Mouse (Mus musculus): ENCODE data around the gene Rdh16f1. TPM values are rescaled to one million over a fixed set of nuclear protein-coding genes. Genes with fewer than 3 reads are reported as not detected.
"Not testable (repeated sequence)": the region's sequence is repeated elsewhere in the genome, so short reads cannot be mapped to it uniquely, and the experiment has no call there.

The Rdh16f1 gene
- polyA plus RNA-seq, 1 experiment from 2014 or later: not detected

DNA sequence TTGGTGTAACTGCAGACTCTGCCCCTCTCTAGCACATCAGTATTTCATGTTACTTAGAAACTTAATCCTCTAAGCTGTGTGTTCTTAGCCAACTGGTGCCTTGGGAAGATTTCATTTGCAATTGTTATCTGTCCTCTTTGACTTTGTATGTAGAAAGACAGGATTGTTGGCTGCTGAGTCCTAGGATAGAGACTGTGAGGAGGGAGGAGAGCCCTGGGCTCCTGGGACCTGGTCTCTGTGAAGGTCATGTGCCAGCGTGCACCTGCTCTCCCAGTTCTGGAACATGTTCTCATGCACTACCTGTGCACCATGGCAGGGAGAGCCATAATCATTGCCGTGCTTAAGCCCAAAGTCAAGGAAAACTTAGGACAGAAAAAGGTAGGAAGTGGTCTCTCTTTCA is 42.0 kb downstream of the Rdh16f1 start:
- 95% methylated on average over 2 of the region's 2 CpGs for WGBS
- H3K9ac ChIP-seq: no peak overlapping the region
- no peak overlapping the region for H3K4me2 ChIP-seq
- no peak overlapping the region for H3K27ac ChIP-seq (replicated peaks)
- no peak for ATAC-seq (ENCODE audit: low FRiP score, low read depth)
- no peaks in the 10 kb centered on the region for H3K4me1 ChIP-seq (replicated peaks)
- no peaks in the 10 kb centered on the region for H3K27me3 ChIP-seq
- no peak overlapping the region for H3K4me3 ChIP-seq
- H3K9me3 ChIP-seq: no peaks in the 10 kb centered on the region
- H3K36me3 ChIP-seq: no peaks in the 10 kb centered on the region

GRCm38 (mm10) chr10:127802236-127802635 is 42.6 kb downstream of the Rdh16f1 start:
- ATAC-seq (ENCODE audit: low FRiP score, low read depth): no peak
- Histone ChIP-seq H3K4me3 (no peak overlapping the region), H3K36me3 (no peaks in the 10 kb centered on the region), H3K4me1 (replicated peaks) (no peaks in the 10 kb centered on the region), H3K27me3 (no peaks in the 10 kb centered on the region), H3K27ac (replicated peaks) (no peak overlapping the region), H3K9me3 (no peaks in the 10 kb centered on the region), H3K4me2 (no peak overlapping the region), H3K9ac (no peak overlapping the region)
- 81% methylated on average over 5 of the region's 5 CpGs for WGBS

- H3K4me1 ChIP-seq (replicated peaks): no peaks in the 10 kb centered on the region
- H3K27ac ChIP-seq (replicated peaks): no peak overlapping the region
- H3K9me3 ChIP-seq: no peaks in the 10 kb centered on the region
- H3K36me3 ChIP-seq: no peaks in the 10 kb centered on the region
- H3K27me3 ChIP-seq: no peaks in the 10 kb centered on the region
- H3K9ac ChIP-seq: no peak overlapping the region
- no peak overlapping the region for H3K4me3 ChIP-seq
- no peak overlapping the region for H3K4me2 ChIP-seq
- WGBS: 57% methylated on average over 7 of the region's 7 CpGs
- no peak for ATAC-seq (ENCODE audit: low FRiP score, low read depth)
Observed at GRCm38 (mm10) chr10:127804416-127804815, 44.8 kb downstream of the Rdh16f1 start.

DNA sequence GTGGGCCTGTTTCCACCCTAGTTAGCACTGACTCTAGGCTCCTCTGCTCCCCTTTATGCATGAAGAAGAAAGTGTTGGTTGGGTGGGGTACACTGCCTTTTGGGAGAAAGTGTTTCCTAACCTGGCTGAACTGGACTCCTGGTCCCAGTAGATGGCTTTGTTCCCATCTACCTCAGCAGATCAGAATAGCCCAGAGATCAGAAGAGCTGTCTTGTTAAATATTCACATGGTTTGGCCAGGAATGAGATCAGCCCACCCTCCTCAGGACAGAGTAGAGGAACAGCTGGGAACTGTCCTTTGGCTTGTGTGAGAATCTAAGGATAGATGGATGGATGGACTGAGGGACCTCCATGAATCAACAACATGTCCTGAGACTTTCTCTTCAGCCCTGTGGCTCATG is 56.3 kb downstream of the Rdh16f1 start:
- peaks cover 2% of the 10 kb centered on the region; the same call in 1 of the 2 replicates for H3K9me3 ChIP-seq
- no peak overlapping the region for H3K4me3 ChIP-seq
- ATAC-seq (ENCODE audit: low FRiP score, low read depth): no peak

DNA sequence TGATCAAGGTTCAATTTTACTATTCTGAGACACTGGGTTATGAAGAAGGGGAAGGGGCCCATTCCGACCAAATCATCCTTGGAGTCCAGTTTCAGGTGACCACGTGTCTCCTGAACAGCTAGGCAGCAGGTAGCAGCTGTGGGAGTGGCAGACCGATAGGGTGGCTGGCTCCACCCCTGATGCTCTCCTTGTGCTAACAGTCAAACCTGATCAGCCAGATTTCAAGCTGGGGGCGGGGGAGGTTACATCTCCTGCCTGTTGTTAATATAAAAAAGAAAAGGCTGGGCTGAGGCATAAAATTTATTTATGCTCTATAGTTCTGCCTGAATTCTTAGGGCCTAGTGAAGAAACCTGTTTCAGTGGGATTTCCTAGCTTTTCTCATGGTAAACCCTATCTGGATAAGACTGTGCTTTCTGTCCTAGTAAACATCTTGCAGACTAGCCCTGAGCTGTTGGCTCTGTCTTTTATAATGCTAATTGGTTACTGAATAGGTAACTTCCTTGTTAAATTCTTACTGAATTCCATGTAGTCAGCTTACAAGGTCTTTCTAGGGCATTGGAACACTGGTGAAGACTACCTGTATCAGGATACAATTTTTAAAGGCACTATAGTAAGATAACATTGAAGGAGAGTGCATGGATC is 57.8 kb downstream of the Rdh16f1 start:
- not testable (repeated sequence) for H3K9me3 ChIP-seq; H3K9ac ChIP-seq; H3K4me3 ChIP-seq; H3K4me2 ChIP-seq; H3K36me3 ChIP-seq; H3K27ac ChIP-seq (replicated peaks); H3K4me1 ChIP-seq (replicated peaks); H3K27me3 ChIP-seq; ATAC-seq (ENCODE audit: low FRiP score, low read depth)
- 85% methylated on average over 4 of the region's 4 CpGs for WGBS

More for the DNA sequence above, 56.3 kb downstream of the Rdh16f1 start:
- H3K27me3 ChIP-seq: no peaks in the 10 kb centered on the region
- no peak overlapping the region for H3K4me2 ChIP-seq
- H3K36me3 ChIP-seq: no peaks in the 10 kb centered on the region
- no peak overlapping the region for H3K9ac ChIP-seq
- no peaks in the 10 kb centered on the region for H3K4me1 ChIP-seq (replicated peaks)
- H3K27ac ChIP-seq (replicated peaks): no peak overlapping the region

GRCm38 (mm10) chr10:127821806-127822205 is 62.2 kb downstream of the Rdh16f1 start:
- WGBS: 88% methylated on average over 2 of the region's 2 CpGs

DNA sequence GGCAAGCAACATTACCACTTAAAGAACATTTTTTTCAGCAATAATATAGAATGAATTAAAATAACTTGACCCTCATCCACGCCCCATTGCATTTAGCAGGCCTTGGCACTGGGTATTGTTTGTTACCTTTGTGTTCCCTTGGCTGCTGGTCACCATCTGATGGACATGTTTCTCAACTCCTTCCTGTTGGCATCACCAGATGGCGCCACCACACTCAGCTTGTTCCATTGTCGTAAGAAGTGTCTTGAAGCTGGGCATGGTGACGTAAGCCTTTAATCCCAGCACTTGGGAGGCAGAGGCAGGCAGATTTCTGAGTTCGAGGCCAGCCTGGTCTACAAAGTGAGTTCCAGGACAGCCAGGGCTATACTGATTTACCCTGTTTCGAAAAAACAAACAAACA is 65.8 kb downstream of the Rdh16f1 start:
- H3K27ac ChIP-seq (replicated peaks): no peak overlapping the region
- no peaks in the 10 kb centered on the region for H3K4me1 ChIP-seq (replicated peaks)
- 80% methylated on average over 6 of the region's 6 CpGs for WGBS
- no peaks in the 10 kb centered on the region for H3K27me3 ChIP-seq
- H3K9ac ChIP-seq: no peak overlapping the region
- H3K4me3 ChIP-seq: no peak overlapping the region
- H3K9me3 ChIP-seq: peaks cover 4% of the 10 kb centered on the region; the same call in 1 of the 2 replicates
- ATAC-seq (ENCODE audit: low FRiP score, low read depth): no peak
- H3K4me2 ChIP-seq: no peak overlapping the region
- H3K36me3 ChIP-seq: no peaks in the 10 kb centered on the region

More at GRCm38 (mm10) chr10:127821806-127822205, 62.2 kb downstream of the Rdh16f1 start:
- H3K9ac ChIP-seq; H3K27ac ChIP-seq (replicated peaks); H3K4me2 ChIP-seq; H3K4me3 ChIP-seq; H3K27me3 ChIP-seq; ATAC-seq (ENCODE audit: low FRiP score, low read depth); H3K9me3 ChIP-seq; H3K36me3 ChIP-seq; H3K4me1 ChIP-seq (replicated peaks): not testable (repeated sequence)

DNA sequence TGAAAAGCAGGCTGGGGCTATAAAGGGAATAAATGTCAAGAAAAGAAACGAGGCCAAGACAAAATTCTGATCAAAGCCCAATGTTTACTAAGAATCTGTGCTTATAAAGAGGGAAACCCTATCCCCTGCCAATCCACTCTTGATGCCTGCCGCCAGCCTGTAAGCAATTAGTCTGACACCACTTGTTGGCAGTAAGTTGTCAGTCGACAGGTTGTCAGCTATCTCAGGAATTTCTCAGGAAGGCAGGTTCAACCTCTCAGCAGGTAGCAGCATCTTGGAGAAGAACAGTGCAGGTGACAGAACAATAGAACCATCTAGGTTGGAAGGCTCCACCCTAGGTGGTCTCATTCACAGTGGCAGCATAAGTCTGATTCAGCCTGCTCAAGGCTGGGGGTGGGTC is 69.5 kb downstream of the Rdh16f1 start:
- H3K36me3 ChIP-seq: no peaks in the 10 kb centered on the region
- no peaks in the 10 kb centered on the region for H3K4me1 ChIP-seq (replicated peaks)
- no peaks in the 10 kb centered on the region for H3K27me3 ChIP-seq
- WGBS: 78% methylated on average over 3 of the region's 3 CpGs
- no peak for ATAC-seq (ENCODE audit: low FRiP score, low read depth)
- H3K4me3 ChIP-seq: no peak overlapping the region
- H3K27ac ChIP-seq (replicated peaks): no peak overlapping the region
- H3K9me3 ChIP-seq: no peaks in the 10 kb centered on the region
- H3K9ac ChIP-seq: no peak overlapping the region
- H3K4me2 ChIP-seq: no peak overlapping the region

DNA sequence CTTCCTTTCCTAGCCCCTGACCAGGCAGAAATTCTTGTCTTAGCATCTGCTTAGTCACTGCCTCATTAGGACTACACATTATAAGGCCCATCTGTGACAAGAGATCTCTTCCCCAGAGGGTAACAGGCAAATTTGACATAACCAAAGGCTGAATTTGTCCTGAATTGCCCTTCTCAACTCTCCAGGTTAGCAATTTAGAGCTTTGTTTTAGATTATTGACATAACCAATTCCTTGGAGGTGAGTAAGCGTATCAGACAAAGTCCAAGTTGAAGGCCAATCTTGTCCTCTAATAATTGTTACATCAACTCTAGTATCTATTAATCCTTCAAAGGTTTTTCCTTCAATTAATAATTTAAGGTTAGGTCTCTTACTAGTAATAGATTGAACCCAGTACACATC is 74.6 kb downstream of the Rdh16f1 start:
- H3K9ac ChIP-seq; H3K27me3 ChIP-seq; ATAC-seq (ENCODE audit: low FRiP score, low read depth); H3K9me3 ChIP-seq; H3K36me3 ChIP-seq; H3K4me3 ChIP-seq; H3K4me2 ChIP-seq; H3K27ac ChIP-seq (replicated peaks); H3K4me1 ChIP-seq (replicated peaks): not testable (repeated sequence)
- 96% methylated on average over 1 of the region's 1 CpGs for WGBS

DNA sequence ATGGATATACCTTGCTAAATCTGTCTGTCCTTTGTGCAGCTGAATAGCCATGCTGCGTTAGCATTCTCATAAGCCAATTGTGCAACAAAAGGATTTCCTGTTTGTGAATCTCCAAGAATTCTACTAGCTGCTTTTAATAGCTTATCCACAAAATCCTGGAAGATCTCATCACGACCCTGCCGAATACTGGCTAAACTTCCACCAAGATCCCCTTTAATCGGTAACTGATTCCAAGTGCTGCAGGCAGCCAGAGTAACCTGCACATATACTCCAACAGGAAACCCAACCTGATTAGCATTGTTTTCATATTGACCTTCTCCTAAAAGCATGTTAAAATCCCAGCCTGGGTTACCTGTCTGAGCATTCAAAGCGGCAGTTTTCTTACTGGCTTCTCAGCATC is 75.7 kb downstream of the Rdh16f1 start:
- H3K36me3 ChIP-seq: no peaks in the 10 kb centered on the region
- H3K4me3 ChIP-seq: no peak overlapping the region
- no peak overlapping the region for H3K9ac ChIP-seq
- H3K4me2 ChIP-seq: no peak overlapping the region
- H3K27me3 ChIP-seq: no peaks in the 10 kb centered on the region
- H3K9me3 ChIP-seq: no peaks in the 10 kb centered on the region
- no peaks in the 10 kb centered on the region for H3K4me1 ChIP-seq (replicated peaks)
- H3K27ac ChIP-seq (replicated peaks): no peak overlapping the region
- WGBS: 81% methylated on average over 5 of the region's 5 CpGs
- ATAC-seq (ENCODE audit: low FRiP score, low read depth): no peak

DNA sequence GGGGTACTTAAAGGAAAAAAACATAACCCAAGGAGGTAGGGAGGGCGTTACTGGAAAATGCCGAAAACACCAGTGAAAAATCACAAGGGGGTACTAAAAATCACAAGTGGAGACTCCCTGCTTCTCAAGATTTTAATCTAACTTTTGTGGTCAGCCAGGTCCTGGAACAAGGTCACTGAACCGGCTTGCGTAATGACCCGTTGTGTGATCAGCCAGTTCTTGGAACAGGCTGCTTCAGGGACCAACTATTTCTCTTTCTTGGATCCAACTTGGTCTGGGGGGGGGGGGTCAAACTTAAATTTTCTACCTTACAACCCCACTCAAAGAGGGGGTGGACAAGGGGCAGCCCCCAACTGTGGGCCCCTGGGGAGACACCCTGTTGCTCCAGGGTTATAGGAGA is 78.2 kb downstream of the Rdh16f1 start:
- H3K36me3 ChIP-seq; ATAC-seq (ENCODE audit: low FRiP score, low read depth); H3K9ac ChIP-seq; H3K4me2 ChIP-seq; H3K9me3 ChIP-seq; H3K27ac ChIP-seq (replicated peaks); H3K4me1 ChIP-seq (replicated peaks); H3K4me3 ChIP-seq; H3K27me3 ChIP-seq: not testable (repeated sequence)
- WGBS: 95% methylated on average over 5 of the region's 5 CpGs

GRCm38 (mm10) chr10:127838539-127838938 is 79.0 kb downstream of the Rdh16f1 start:
- ATAC-seq (ENCODE audit: low FRiP score, low read depth): no peak
- Histone ChIP-seq H3K9ac (no peak overlapping the region), H3K27me3 (no peaks in the 10 kb centered on the region), H3K4me1 (replicated peaks) (no peaks in the 10 kb centered on the region), H3K36me3 (no peaks in the 10 kb centered on the region), H3K9me3 (no peaks in the 10 kb centered on the region), H3K4me3 (no peak overlapping the region), H3K27ac (replicated peaks) (no peak overlapping the region), H3K4me2 (no peak overlapping the region)
- WGBS: 81% methylated on average over 2 of the region's 2 CpGs

GRCm38 (mm10) chr10:127840776-127841175 is 81.2 kb downstream of the Rdh16f1 start:
- Histone ChIP-seq H3K9ac (no peak overlapping the region), H3K4me2 (no peak overlapping the region), H3K27me3 (no peaks in the 10 kb centered on the region), H3K9me3 (no peaks in the 10 kb centered on the region), H3K4me1 (replicated peaks) (no peaks in the 10 kb centered on the region), H3K4me3 (no peak overlapping the region), H3K27ac (replicated peaks) (no peak overlapping the region), H3K36me3 (no peaks in the 10 kb centered on the region)
- no peak for ATAC-seq (ENCODE audit: low FRiP score, low read depth)
- 84% methylated on average over 2 of the region's 2 CpGs for WGBS
